Mouse (Mus musculus) olfactory bulb, adult 2 months (tissue): ENCODE measurements around the gene Stk25.

Source experiments
- CTCF ChIP-seq: fragments of 200-500 bp; IDR thresholded peaks from 2 replicates; pipeline ENCODE4 v1.5.1; 2012; ENCODE audit warnings: low read depth, mild to moderate bottlenecking, low read length, moderate library complexity; ENCODE audit not compliant: insufficient read depth
- POLR2A ChIP-seq: fragments of 200-500 bp; IDR thresholded peaks from 2 replicates; pipeline ENCODE4 v1.6.1; 2012; ENCODE audit warnings: mild to moderate bottlenecking, low read depth, low read length, moderate library complexity; ENCODE audit not compliant: insufficient read depth

DNA sequence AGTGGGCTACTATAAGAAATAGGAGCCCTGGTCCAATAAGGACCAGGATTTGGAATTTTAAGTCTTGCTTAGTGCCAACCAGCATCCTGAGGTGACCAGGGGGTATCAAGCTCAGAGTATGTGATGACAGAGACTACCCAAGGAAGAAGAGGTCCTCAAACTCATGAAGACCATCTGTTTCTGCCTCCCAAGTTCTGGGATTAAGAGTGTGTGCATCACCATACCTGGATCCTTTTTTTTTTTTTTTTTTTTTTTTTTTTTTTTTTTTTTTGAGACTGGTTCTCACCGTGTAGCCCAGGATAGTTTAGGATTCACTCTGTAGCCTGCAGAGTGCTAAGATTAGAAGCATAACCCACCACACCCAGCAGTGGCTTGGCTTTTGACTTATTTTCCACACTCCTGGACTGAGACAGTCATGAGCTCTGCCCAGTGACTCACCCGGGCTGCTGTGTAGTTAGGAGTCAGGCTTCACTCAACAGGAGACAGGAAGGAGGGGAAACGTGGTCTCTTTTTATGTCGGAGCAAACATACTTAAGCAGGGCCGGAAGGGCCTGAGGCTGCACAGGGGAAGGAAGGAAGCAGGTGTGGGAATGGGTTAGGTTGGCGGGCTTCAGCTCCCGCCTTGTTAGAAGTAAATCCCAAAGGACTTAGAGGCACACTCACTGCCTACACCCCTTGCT is 21.6 kb upstream of the Stk25 start:
- TF ChIP-seq POLR2A (no peak), CTCF (no peak)
